Mouse (Mus musculus) liver, adult 2 months (tissue): Measurements from ENCODE around the gene Dnmt3a. TPM values are rescaled to one million over a fixed set of nuclear protein-coding genes. Genes with fewer than 3 reads are reported as not detected.

Source experiments
- DNase-seq: peaks from one replicate; pipeline ENCODE4 v3.0.0-alpha.2; 2011; ENCODE audit warnings: low read depth, low spot score; ENCODE audit errors: extremely low read depth
- H3K27ac ChIP-seq: fragments of 200-500 bp; replicated peaks from 2 replicates; pipeline ENCODE4 v1.5.1; 2012; ENCODE audit warnings: low read depth, mild to moderate bottlenecking, control low read depth, inconsistent platforms, low read length; ENCODE audit not compliant: insufficient read depth
- H3K27me3 ChIP-seq: fragments of 200-500 bp; 2 replicates; pipeline ENCODE4 v1.6.1; 2012; ENCODE audit warnings: mild to moderate bottlenecking, moderate library complexity, low read length, inconsistent platforms; ENCODE audit not compliant: control insufficient read depth, insufficient read depth
- H3K36me3 ChIP-seq: fragments of 200-500 bp; 2 replicates; pipeline ENCODE4 v1.6.1; 2012; ENCODE audit warnings: low read length, inconsistent platforms; ENCODE audit not compliant: control insufficient read depth, insufficient read depth
- H3K4me1 ChIP-seq: fragments of 200-500 bp; 2 replicates; pipeline ENCODE4 v1.6.1; 2011; ENCODE audit warnings: low read length; ENCODE audit not compliant: control insufficient read depth, insufficient read depth
- H3K4me3 ChIP-seq: fragments of 200-500 bp; 2 replicates; pipeline ENCODE4 v1.5.1; 2011; ENCODE audit warnings: low read depth, mild to moderate bottlenecking, control low read depth, low read length, moderate library complexity; ENCODE audit not compliant: insufficient read depth
- H3K79me2 ChIP-seq: fragments of 200-500 bp; 2 replicates; pipeline ENCODE4 v1.6.1; 2012; ENCODE audit warnings: inconsistent platforms, mild to moderate bottlenecking, low read length, moderate library complexity; ENCODE audit not compliant: control insufficient read depth, insufficient read depth
- H3K9ac ChIP-seq: fragments of 200-500 bp; 2 replicates; pipeline ENCODE4 v1.6.1; 2012; ENCODE audit warnings: low read depth, mild to moderate bottlenecking, control low read depth, inconsistent platforms, low read length
- CTCF ChIP-seq: fragments of 200-500 bp; IDR thresholded peaks from 2 replicates; pipeline ENCODE4 v1.5.1; 2011; ENCODE audit warnings: low read depth, low read length, control low read depth
- POLR2A ChIP-seq: fragments of 200-500 bp; IDR thresholded peaks from 2 replicates; pipeline ENCODE4 v1.6.1; 2011; ENCODE audit warnings: low read length, control low read depth; ENCODE audit not compliant: insufficient read depth; ENCODE audit errors: extremely low read depth
- WGBS: fragments of 180-500 bp; shearing (Covaris S2); methylation state at CpG from one replicate; pipeline ENCODE4 v1.1.7; 2018; 5-methylcytosine and 5-hydroxymethylcytosine counted together
- polyA plus RNA-seq: library from polyadenylated mRNA; depleted of rRNA; stranded (reverse); fragments of >200 nt; gene quantifications from 2 replicates; pipeline ENCODE4 v1.2.3, GENCODE M21; 2012
- total RNA-seq: library from RNA; depleted of rRNA; stranded (reverse); fragments of >200 nt; gene quantifications from 2 replicates; pipeline ENCODE4 v1.2.3, GENCODE M21; 2014

Dnmt3a gene
- total and polyA plus RNA-seq, 2 experiments: 4.0 to 7.9 TPM

GRCm38 (mm10) chr12:3907418-3907817, 101.6 kb downstream of the Dnmt3a start:
- peaks cover 27% of the 10 kb centered on the region for H3K36me3 ChIP-seq
- no peak for DNase-seq
- peaks cover 8% of the 10 kb centered on the region; the same call in 1 of the 2 replicates for H3K4me1 ChIP-seq
- WGBS: 87% methylated on average over 13 of the region's 13 CpGs
- H3K27ac ChIP-seq: no peak overlapping the region
- no peak overlapping the region for H3K9ac ChIP-seq
- TF ChIP-seq CTCF (no peak), POLR2A (no peak)
- no peaks in the 10 kb centered on the region for H3K27me3 ChIP-seq
- no peaks in the 10 kb centered on the region for H3K79me2 ChIP-seq
- no peak overlapping the region for H3K4me3 ChIP-seq

GRCm38 (mm10) chr12:3910466-3911093, 104.8 kb downstream of the Dnmt3a start:
- no peak for DNase-seq
- Histone ChIP-seq H3K79me2 (no peaks in the 10 kb centered on the region), H3K36me3 (peaks cover 15% of the 10 kb centered on the region), H3K4me1 (peaks cover 8% of the 10 kb centered on the region; the same call in 1 of the 2 replicates), H3K4me3 (no peak overlapping the region), H3K27me3 (no peaks in the 10 kb centered on the region), H3K27ac (no peak overlapping the region), H3K9ac (no peak overlapping the region)
- no peak for TF ChIP-seq POLR2A
- no peak for TF ChIP-seq CTCF
- WGBS: 93% methylated on average over 10 of the region's 10 CpGs

- DNase-seq: peak; percentile 99
- H3K9ac ChIP-seq: no peak overlapping the region
- no peaks in the 10 kb centered on the region for H3K27me3 ChIP-seq
- H3K4me1 ChIP-seq: peaks cover 11% of the 10 kb centered on the region; the same call in 1 of the 2 replicates
- peaks cover 9% of the 10 kb centered on the region for H3K36me3 ChIP-seq
- WGBS: 15% methylated on average over 7 of the region's 7 CpGs
- peak overlapping the region; percentile 95 for H3K27ac ChIP-seq
- H3K79me2 ChIP-seq: no peaks in the 10 kb centered on the region
- TF ChIP-seq POLR2A (no peak), CTCF (0 out of 2 replicates have a peak, but pooled peaks have one; percentile 3)
- no peak overlapping the region for H3K4me3 ChIP-seq
These were observed 106.1 kb downstream of the Dnmt3a start for GRCm38 (mm10) chr12:3911831-3912348.

- H3K36me3 ChIP-seq: no peaks in the 10 kb centered on the region
- TF ChIP-seq POLR2A (no peak), CTCF (no peak)
- H3K4me1 ChIP-seq: peaks cover 17% of the 10 kb centered on the region
- no peaks in the 10 kb centered on the region for H3K27me3 ChIP-seq
- no peak overlapping the region for H3K9ac ChIP-seq
- DNase-seq: no peak
- no peak overlapping the region for H3K4me3 ChIP-seq
- WGBS: 56% methylated on average over 3 of the region's 3 CpGs
- no peak overlapping the region for H3K27ac ChIP-seq
- H3K79me2 ChIP-seq: no peaks in the 10 kb centered on the region
These were observed 110.0 kb downstream of the Dnmt3a start for GRCm38 (mm10) chr12:3915852-3916251.

GRCm38 (mm10) chr12:3917668-3918341, 112.0 kb downstream of the Dnmt3a start:
- peaks cover 9% of the 10 kb centered on the region for H3K4me1 ChIP-seq
- DNase-seq: no peak
- 78% methylated on average over 14 of the region's 14 CpGs for WGBS
- H3K27me3 ChIP-seq: no peaks in the 10 kb centered on the region
- no peaks in the 10 kb centered on the region for H3K36me3 ChIP-seq
- TF ChIP-seq POLR2A: no peak
- no peak overlapping the region for H3K27ac ChIP-seq
- H3K79me2 ChIP-seq: no peaks in the 10 kb centered on the region
- H3K4me3 ChIP-seq: no peak overlapping the region
- H3K9ac ChIP-seq: no peak overlapping the region

- no peak for TF ChIP-seq CTCF
- no peak for TF ChIP-seq POLR2A
- Histone ChIP-seq H3K27ac (no peak overlapping the region), H3K4me3 (no peak overlapping the region), H3K36me3 (no peaks in the 10 kb centered on the region), H3K9ac (no peak overlapping the region), H3K79me2 (no peaks in the 10 kb centered on the region), H3K4me1 (peaks cover 9% of the 10 kb centered on the region), H3K27me3 (no peaks in the 10 kb centered on the region)
- WGBS: 51% methylated on average over 3 of the region's 3 CpGs
- peak; percentile 70 for DNase-seq
These were observed 112.8 kb downstream of the Dnmt3a start for GRCm38 (mm10) chr12:3918577-3918976.
